Mouse (Mus musculus) left cerebral cortex, postnatal 14 days (tissue): ENCODE data around the gene Slc6a17. TPM values are rescaled to one million over a fixed set of nuclear protein-coding genes. Genes with fewer than 3 reads are reported as not detected.

Experiments used
- DNase-seq, 2 experiments: peaks; one replicate each; pipeline ENCODE4 v3.0.0; 2021 to 2022; ENCODE audit warnings: low spot score in 2 of 2, mixed read lengths in 1 of 2
- intact Hi-C: fragments of 180-260 bp; cut with DNase I; formaldehyde crosslinking; loops from one replicate; pipeline ENCODE4 v1.15.1; 2025
- total RNA-seq, 2 experiments: library from RNA; stranded (reverse); gene quantifications; 2 replicates each; pipeline ENCODE4 v1.2.3; 2021

Slc6a17 gene
- total RNA-seq, 2 experiments from 2014 or later = 365 to 381 TPM

DNA sequence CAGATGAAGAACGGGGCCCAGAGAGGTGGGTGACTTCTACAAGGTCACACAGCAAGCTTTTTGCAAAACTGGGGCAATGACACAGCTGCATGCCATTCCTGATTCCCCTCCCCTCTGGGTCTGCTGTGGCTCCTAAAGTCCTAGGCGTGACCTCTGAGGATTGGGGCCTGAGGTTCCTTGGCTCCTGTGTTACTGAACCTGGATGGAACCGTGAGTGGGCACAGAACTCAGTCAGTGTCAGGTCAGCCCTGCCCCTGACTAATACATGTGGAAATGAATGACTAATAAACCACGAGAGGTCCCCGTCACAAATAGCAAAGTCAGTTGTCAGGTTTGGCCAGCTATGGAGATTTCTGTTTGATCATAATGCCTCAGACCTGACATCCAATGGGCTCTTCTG lies 11.4 kb upstream of the Slc6a17 start:
- intact Hi-C loops = no loop called here
- DNase-seq = no peak

DNA sequence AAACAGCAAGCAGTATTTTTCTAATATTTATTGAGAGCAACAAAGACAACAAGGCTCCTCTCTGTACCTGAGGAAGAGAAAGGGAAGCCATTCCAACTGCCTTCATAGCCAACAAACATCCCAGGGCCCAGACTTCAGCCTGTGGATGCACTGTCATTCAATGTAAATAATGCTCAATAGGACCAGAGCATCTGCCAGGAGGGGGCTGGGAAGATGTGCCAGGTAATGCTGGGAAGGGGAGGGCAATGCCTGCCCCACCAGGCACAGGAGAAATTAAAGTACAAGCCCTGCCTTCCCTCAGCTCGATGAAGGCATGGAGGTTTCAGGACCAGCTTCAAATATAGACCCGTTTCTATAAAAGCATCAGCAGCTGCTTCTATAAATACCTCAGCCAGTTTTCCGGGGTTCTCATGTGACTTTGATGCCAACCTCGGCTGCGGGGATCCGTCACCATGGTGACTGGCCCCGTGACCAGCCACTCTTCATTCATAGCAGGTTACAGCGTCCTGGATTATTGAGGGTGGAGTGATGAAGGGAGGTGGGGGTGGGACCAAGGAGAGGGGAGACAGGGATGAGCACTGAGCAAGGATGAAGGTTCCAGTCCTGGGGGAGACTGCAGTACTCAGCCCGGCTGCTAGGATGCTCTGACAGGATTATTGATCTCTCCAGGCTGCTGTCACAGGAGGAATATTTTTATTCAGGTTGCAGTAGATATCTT lies 10.7 kb upstream of the Slc6a17 start:
- intact Hi-C loops = no loop called here
- peak; percentile 90 to 95 for DNase-seq

DNA sequence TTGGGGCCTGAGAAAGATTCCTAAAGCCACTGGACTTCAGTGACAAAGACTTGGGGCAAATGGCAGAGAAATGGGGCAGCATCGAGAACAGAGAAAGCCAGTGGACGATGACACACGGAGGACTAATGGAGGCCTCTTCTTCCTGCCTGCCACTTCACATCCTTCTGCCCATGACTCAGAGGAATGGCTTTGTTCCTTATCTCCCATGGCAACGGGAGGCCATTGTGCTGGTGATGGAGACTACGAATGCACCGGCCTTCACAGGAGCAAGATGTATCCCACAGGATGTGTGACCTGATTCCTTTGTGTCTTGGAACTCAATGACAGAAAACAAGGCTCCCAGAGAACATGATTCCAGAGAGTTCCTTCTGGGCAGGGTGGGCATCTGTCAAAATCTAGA lies 6.7 kb upstream of the Slc6a17 start:
- DNase-seq = no peak
- intact Hi-C loops = no loop called here

DNA sequence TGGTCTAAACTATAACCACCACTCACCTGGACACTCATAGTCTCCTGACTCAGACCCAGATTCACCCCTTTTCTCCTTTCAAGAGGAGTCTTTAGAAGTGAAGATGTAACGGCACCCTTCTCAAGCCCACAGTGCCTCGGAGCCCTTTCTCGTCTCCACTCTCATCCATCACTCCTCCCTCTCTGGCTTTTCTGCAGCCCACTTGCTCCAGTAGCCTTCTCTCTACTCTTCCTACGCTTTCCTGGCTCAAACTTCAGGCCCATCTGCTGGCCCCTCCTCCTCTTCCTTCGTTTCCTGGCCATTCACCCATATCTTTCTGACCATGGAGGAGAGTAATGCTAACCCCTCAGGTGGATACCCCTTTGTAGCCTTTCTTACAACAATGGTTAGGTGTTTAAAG lies 3.1 kb upstream of the Slc6a17 start:
- no peak for DNase-seq
- intact Hi-C loops = no loop called here

DNA sequence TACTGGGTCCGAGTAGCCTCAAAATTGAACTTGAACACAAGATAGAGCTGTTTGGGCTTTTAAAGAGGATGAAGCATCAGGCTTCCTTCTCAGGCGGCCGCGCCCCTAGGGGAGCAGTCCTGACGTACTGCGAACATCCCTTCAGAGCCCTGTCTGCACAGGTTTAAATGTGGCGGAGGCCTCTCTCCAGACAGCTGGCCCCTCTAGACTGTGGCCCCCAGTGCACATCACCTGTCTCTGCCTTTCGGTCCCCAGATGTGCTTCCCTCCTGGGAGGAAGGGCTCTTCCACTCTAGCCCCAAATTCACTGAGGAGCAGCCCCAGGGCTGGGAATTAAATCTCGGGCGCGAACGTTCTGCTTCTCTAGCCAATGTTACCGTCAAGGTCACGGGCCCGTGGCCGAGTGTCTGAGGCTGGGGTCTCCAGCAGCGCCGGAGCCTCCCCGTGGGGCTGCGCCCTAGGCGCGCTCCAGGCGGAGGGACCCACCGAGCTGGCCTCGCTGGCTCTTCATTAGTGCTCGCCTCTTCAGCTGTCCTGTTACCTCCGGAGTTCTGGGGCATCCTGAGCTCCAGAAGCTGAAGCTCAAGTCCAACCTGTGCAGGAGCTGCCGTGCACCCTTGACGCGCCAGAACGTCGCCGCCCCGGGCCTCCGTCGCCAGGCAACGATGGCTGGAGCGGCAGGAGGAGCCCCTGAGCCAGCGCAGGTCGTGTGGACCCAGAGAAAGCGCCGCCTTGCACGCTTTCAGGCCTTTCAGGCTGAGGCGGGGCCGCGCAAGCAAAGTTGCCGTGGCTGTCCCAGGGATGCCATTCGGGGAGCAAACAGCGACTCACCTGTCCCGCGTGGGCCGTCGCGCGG lies 815 bp downstream of the Slc6a17 start:
- intact Hi-C loops = no loop called here
- peak in 1 of 2 experiments; percentile 52 for DNase-seq

DNA sequence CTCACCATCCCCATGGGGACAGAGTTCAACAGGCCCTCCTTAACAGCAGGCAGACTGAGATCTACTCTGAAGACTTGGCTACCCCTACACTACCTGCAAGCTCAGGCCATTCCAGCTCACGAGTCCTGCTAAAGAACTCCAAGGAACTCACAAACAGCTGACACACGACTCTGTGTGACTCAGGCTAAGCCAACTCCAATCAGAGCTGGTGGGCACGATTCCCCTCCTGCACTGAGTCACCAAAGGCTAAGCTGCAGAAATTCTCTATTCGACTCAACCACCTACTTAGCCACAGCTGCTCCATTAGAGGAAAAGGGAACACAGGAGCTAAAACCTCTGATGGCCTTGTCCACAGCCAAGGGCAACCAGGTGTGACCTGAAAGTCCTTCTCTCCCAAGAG lies 1.8 kb downstream of the Slc6a17 start:
- intact Hi-C loops = no loop called here
- DNase-seq = peak in 1 of 2 experiments; percentile 59

DNA sequence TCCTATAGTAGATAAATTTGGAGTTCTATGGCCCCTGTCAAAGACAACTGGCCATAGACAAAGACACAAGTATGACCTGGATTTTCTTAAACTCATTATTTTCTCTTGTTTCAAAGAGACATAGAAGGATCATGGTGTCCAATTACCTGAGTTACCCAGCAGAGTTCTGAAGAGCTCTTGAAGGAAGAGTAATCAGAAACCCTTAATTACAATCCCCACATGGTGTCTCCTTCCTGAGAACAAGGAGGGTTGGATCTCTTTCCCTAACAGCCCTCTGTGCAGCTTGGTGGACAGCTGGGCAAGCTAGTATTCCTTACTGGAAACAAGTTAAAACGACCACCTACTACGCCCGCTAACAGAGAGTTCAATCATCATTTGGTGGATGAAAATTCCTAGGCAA lies 6.4 kb downstream of the Slc6a17 start:
- DNase-seq = no peak
- intact Hi-C loops = no loop called here

DNA sequence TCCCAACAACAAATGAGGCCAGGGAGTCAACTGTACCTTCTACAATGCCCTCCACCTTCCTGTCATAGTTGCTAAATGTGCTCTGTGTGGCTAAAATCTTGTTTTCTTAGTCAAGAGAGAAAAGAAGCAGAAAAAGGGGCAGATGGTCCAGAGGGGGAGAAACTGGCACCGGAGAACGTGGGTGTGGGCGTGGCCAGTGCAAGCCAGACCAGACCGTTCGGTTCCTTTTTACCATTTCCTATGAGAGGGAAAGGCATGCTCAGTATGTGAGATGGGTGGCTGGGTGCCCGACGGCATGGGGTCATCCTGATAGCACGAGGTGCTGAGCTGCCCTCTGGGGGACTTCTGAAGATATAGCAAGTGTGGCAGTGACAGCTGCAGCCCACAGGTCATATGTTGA lies 9.1 kb downstream of the Slc6a17 start:
- intact Hi-C loops = no loop called here
- peak; percentile 53 to 64 for DNase-seq

DNA sequence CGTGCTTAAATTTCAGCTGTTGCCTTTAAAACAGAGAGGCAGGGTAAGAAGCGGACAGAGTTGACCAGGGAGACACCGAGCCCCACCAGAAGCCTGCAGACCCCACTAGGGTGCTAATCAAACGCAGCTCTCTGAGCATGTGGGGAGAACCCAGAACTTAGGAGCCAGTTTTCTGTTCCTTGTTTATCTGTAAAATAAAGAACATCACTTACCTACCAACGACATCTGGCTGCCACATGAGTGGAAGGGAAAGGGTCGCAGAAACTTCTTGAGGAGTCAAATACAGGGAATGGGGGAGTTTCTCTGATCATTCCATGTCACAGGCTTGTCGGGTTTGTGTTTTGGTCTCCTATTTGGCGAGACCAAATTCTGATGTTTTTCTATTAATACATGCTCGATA lies 9.9 kb downstream of the Slc6a17 start:
- intact Hi-C loops = no loop called here
- no peak for DNase-seq

DNA sequence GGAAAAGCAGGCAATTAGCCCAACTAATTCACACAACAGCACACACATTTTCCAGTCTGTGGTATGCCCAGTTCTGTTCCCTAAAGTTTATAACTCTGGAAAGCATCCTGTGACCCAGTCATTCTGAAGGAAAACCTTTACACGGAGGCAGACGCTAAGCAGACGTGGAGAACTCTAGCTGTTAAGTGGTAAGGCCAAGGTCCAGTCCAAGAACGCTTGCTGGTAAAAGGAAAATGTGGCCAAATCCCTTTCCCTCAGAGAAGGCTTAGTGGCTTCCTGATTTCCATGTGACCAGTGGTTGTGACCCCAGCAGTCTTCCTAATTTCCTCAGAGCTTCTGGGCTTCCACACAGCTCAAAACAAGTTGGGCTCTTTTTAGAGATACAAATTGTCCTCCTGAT lies 11.3 kb downstream of the Slc6a17 start:
- DNase-seq = no peak
- intact Hi-C loops = no loop called here

DNA sequence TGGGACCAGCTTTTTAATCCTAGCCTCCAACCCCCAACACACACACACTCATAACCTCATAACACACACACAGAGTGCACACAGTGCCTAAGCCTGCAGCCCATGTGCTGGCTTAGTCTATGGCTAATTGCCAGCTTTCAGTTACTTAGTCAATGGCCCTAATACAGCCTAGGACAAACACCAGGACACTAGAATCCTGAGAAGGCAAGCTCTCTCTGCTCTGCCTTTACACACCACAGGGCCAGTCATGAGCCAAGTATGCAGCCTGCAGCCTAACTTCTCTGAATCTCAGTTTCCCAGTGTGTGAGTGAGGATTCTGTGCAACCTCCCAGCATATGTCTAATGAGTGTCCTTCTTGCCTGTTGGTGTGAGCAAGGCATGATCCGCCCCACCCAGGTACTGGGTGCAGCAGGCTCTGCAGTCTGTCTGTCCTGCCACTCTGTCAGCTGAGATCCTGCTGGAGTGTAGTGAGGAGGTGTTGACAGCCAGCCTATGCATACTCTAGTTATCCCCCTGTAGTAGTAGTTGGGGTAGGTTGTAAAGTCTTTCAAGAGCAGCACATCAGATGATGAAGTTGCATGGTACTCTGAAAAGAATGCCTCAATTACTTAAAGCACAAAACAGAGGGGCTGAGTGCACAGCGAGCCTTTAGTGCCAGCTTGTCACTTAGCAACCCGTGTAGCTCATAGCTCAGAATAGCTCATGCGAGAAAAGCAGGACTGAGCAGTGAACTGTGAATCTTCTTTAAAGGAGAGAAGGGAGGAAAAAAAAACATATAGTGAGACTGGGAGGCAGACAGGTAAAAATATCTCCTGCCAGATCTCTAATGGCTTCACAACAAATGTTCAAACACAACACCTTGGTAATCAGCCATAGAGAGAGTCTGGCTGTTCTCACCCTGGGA lies 12.1 kb downstream of the Slc6a17 start:
- intact Hi-C loops = no loop called here
- peak; percentile 69 to 81 for DNase-seq

DNA sequence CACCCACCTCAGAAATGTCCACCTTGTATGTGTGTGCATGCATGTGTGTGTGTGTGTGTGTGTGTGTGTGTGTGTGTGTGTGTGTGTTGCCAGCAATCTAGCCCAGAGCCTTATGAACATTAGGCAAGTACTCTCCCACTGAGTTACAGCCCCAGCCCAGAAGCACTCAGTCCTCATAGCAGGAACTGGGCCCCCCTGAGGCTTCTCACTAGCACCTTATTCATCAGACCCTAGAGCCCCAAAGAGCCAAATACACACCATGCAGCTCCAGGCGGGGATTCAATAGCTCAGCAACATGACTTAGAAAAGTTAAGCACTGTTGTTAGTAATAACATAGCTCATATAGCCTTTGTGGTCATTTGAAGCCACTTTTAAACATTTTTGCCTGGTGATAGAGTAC lies 13.3 kb downstream of the Slc6a17 start:
- intact Hi-C loops = no loop called here
- no peak for DNase-seq

DNA sequence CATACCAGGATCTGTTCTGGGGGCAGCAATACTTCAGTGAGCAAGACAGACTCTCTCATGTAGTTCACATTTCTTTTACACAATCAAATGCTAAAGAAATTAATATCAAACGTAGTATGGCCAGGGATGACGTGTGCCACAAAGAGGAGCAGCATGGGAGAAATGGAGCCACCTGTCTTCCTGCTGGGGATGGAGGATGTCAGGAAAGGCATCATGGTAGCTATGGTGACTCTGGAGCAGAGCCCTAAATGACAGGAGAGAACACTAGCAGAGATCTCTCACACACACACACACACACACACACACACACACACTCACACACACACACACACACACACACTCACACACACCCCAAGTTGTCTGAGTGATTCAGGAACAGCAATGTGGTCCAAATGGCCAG lies 14.1 kb downstream of the Slc6a17 start:
- no peak for DNase-seq
- intact Hi-C loops = no loop called here

DNA sequence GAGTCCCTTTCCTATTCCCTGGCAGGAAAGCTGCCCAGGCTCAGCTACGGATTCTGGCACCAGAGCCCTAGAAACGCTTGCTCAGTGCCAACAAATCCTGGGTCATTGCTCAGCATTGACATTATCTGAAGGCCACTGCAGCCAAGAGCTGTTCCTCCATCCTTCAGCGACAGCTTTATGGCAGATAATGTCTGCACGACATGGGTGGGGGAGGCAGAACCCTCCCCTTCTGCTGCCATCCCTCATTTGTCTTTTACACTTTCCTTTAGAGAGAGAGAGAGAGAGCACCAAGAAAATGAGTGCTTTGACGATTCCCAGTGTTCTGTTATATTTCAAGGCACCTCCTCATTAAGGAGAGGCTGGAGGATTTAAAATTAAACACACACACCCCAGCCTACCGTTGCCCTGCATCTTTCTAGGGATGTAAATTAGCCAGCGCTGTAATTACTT lies 16.1 kb downstream of the Slc6a17 start:
- DNase-seq = no peak
- intact Hi-C loops = no loop called here

DNA sequence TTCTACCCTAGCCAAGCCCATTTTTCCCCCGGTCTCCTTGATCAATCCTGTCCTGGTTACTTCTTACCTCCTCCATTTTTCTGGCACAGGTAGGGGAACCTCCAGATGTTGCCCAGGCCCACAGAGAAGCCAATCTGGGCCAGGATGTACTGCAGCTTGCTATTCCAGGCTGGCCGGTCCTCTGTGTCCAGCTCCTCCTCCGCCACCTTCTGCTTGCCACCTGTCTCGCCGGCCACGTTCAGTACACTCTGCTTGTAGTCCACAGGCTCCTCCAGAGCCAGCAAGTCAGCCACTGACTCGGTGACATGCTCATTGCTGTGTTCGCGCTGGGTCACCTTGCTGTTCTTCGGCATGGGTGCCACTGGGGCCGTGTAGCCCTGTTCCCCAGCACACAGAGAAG lies 17.5 kb downstream of the Slc6a17 start:
- intact Hi-C loops = no loop called here
- no peak for DNase-seq

DNA sequence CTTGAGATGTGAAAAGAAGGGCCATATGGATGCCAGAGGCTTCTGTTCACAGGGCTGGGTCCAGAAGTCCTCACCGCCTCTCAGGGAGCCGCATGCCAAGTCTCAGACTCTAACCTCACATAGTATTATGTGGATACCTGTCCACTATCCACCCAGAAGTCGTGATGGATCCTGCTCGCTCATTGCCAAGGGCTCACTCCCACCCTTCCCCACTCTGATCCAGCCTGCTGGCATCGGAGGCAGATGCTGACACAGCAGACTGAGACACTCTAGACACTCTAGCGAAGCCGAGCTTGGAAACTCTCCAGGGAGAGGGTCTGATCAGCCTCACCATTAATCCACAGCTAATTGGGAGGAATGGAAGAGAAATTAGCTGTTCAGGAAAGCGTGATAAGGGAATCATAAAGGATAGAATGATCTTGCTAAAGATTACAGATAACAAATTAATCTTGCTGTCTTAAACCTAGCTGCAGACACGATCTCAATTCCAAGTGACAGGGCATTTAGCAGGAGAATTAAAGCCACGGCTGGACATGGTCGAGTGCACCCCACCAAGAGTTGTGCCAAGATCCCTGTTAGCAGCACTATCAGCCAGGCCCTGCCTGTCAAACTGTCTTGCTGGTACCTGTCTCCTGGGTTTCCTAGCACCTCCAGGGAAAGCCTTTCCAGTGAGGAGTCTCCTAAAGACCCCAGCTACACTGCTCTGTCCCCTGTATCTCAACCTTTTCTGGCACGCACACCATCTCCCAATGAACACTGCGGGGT lies 21.6 kb downstream of the Slc6a17 start:
- intact Hi-C loops = no loop called here
- DNase-seq = no peak

DNA sequence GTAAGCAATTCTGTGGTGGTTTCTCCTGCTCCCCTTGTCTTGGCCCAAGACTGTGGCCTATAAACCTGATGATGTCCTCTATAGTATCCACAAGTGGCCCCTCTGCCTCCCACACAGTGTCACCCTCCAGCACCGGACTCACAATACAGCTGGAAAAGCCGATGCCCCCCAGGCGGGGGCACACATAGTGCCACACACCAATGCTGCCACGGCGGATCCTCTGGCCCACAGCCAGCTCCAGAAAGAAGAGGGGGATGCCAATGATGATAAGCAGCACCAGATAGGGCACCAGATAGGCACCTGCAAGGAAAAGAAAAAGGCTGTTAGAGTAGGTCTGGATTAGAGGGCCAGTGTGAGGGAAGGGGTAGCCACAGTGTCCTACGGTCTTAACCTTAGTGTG lies 22.3 kb downstream of the Slc6a17 start:
- intact Hi-C loops = no loop called here
- DNase-seq = no peak

DNA sequence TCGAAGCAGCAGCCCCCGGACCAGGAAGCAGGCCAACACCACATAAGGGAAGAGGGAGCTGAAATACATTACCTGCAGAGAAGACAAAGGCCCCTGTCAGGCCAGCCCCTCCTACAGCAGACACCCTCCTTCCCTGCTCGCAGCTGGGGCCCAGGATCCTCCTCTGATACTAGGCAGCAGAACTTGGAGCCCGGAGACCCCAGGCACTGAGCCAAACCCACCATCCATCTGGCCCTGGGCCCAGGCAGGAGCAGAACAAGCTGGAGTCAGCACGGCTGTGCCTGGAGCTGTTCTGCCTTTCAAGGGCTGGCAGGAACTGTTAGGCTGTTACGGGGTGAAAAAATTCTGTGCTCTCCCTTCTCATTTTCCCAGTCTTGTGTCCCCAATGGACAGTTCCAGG lies 26.4 kb downstream of the Slc6a17 start:
- DNase-seq = peak; percentile 86 to 87
- intact Hi-C loops = no loop called here

DNA sequence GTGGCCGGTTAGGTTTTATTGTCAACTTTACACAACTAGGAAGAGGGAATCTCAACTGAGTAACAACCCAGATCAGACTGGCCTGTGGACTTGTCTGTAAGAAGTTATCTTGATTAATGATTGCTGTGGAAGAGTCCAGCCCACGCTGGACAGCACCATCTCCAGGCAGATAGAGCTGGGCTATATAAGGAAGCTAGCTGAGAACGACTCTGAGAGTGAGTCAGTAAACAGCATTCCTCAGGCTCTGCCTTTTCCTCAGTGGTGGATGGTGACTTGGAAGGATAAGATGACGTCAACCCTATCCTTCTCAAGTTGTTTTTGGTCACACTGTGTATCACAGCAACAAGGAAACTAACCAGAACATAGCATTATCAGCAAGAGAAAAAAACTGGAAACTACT lies 29.2 kb downstream of the Slc6a17 start:
- intact Hi-C loops = no loop called here
- DNase-seq = no peak
